Mouse (Mus musculus) G1E (cell line): ENCODE results near the gene Cntrob. TPM values are rescaled to one million over a fixed set of nuclear protein-coding genes. Genes with fewer than 3 reads are reported as not detected.

Experiments
- ATAC-seq: 2 replicates; pipeline ENCODE4 v1.8.0; 2016; ENCODE audit warnings: mild to moderate bottlenecking; ENCODE audit not compliant: insufficient number of reproducible peaks, poor library complexity, low FRiP score, severe bottlenecking; ENCODE audit errors: extremely low read depth
- DNase-seq: peaks from one replicate; pipeline ENCODE4 v3.0.0; 2012; ENCODE audit warnings: low spot score
- H3K27me3 ChIP-seq: 2 replicates; pipeline ENCODE4 v1.6.1; 2012; ENCODE audit warnings: mild to moderate bottlenecking, low read length, inconsistent platforms; ENCODE audit not compliant: insufficient read depth
- H3K36me3 ChIP-seq: replicated peaks from 2 replicates; pipeline ENCODE3; 2012; ENCODE audit warnings: mild to moderate bottlenecking, inconsistent platforms
- H3K4me1 ChIP-seq: 2 replicates; pipeline ENCODE4 v1.6.1; 2012; ENCODE audit warnings: low read depth, low read length, inconsistent platforms, mixed read lengths; ENCODE audit not compliant: insufficient read depth
- H3K4me3 ChIP-seq: 2 replicates; pipeline ENCODE4 v1.5.1; 2012; ENCODE audit warnings: low read depth, mild to moderate bottlenecking, inconsistent platforms, low read length, moderate library complexity, mixed read lengths
- H3K9me3 ChIP-seq: replicated peaks from 2 replicates; pipeline ENCODE4 v1.6.1; 2012; ENCODE audit warnings: inconsistent platforms
- CTCF ChIP-seq: IDR thresholded peaks from 2 replicates; pipeline ENCODE4 v1.5.1; 2012; ENCODE audit warnings: low read depth, low read length, inconsistent platforms, mixed read lengths
- GATA1 ChIP-seq: IDR thresholded peaks from 2 replicates; pipeline ENCODE4 v1.6.1; 2012; ENCODE audit warnings: borderline replicate concordance, low read length, inconsistent platforms, mixed read lengths
- GATA2 ChIP-seq: IDR thresholded peaks from 2 replicates; pipeline ENCODE4 v1.6.1; 2012; ENCODE audit warnings: low read depth, low read length, inconsistent platforms, borderline replicate concordance
- POLR2AphosphoS5 ChIP-seq: IDR thresholded peaks from 2 replicates; pipeline ENCODE4 v1.6.1; 2012; ENCODE audit warnings: low read depth, low read length, inconsistent platforms; ENCODE audit not compliant: insufficient replicate concordance
- TAL1 ChIP-seq: conservative IDR thresholded peaks from 2 replicates; pipeline ENCODE4 v1.6.1; 2012; ENCODE audit warnings: low read depth, low read length, inconsistent platforms, mixed read lengths
- polyA plus RNA-seq: library from polyadenylated mRNA; stranded (reverse); fragments of >175 nt; gene quantifications from 2 replicates; pipeline ENCODE4 v1.2.3, GENCODE M21; 2012
- total RNA-seq, 2 experiments: library from RNA; stranded (forward) in 1 of 2; stranded (reverse) in 1 of 2; fragments of 200-1000 nt in 1 of 2; fragments of >200 nt in 1 of 2; fragmentation: Nextera tagmentation in 1 of 2; gene quantifications; 2 replicates each; pipeline ENCODE4 v1.2.3; 2014 to 2017

The Cntrob gene
- total and polyA plus RNA-seq, 3 experiments, result 26.0 to 30.8 (median 30.3) TPM

- peaks cover 52% of the 10 kb centered on the region for H3K36me3 ChIP-seq
- H3K9me3 ChIP-seq, result no peaks in the 10 kb centered on the region
- no peak for DNase-seq
- peak overlapping the region; percentile 70 for H3K4me3 ChIP-seq
- no peak for ATAC-seq
- H3K4me1 ChIP-seq, result peaks cover 42% of the 10 kb centered on the region
- TF ChIP-seq TAL1 (no peak), CTCF (no peak), POLR2AphosphoS5 (no peak), GATA2 (no peak), GATA1 (no peak)
- no peaks in the 10 kb centered on the region for H3K27me3 ChIP-seq
Measured at GRCm38 (mm10) chr11:69365722-69366121, 42.1 kb upstream of the Cntrob start.

- ATAC-seq, result no peak
- peaks cover 39% of the 10 kb centered on the region for H3K4me1 ChIP-seq
- H3K27me3 ChIP-seq, result no peaks in the 10 kb centered on the region
Measured at GRCm38 (mm10) chr11:69364910-69365309, 41.3 kb upstream of the Cntrob start.

DNA sequence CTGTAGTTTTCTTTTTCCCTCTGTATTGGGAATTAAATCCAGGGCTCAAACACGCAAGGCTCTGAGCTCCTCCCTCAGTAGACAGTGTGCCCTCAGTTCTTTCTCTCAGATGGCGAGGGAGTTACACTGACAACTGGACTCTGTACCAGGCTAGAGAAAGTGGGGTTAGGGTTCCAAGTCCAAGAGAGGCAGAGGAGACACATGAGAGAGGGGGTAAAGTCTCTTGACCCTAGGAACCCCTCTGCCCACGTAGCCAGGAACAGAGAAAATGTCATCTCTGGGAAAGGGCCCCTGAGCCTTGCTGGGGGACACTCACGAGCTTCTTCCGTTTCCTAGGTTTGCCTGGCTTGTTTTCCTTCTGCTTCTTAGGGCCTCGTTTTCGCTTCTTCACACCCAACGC, 40.8 kb upstream of the Cntrob start:
- DNase-seq, result no peak
- peaks cover 66% of the 10 kb centered on the region for H3K36me3 ChIP-seq
- no peaks in the 10 kb centered on the region for H3K27me3 ChIP-seq
- no peak overlapping the region for H3K4me3 ChIP-seq
- peaks cover 39% of the 10 kb centered on the region for H3K4me1 ChIP-seq
- ATAC-seq, result no peak
- H3K9me3 ChIP-seq, result no peaks in the 10 kb centered on the region
- no peak for TF ChIP-seq GATA1
- TF ChIP-seq GATA2, result no peak
- TF ChIP-seq CTCF, result no peak
- TF ChIP-seq TAL1, result no peak
- no peak for TF ChIP-seq POLR2AphosphoS5

More at GRCm38 (mm10) chr11:69364910-69365309, 41.3 kb upstream of the Cntrob start:
- Histone ChIP-seq H3K4me3 (no peak overlapping the region), H3K36me3 (peaks cover 60% of the 10 kb centered on the region), H3K9me3 (no peaks in the 10 kb centered on the region)
- peak; percentile 45 for DNase-seq
- no peak for TF ChIP-seq GATA2
- TF ChIP-seq GATA1, result no peak
- no peak for TF ChIP-seq POLR2AphosphoS5
- no peak for TF ChIP-seq CTCF
- TF ChIP-seq TAL1, result no peak

- H3K27me3 ChIP-seq, result no peaks in the 10 kb centered on the region
- ATAC-seq (no peak), DNase-seq (no peak)
- no peak for TF ChIP-seq CTCF
- no peak for TF ChIP-seq TAL1
- TF ChIP-seq GATA2, result no peak
- TF ChIP-seq POLR2AphosphoS5, result no peak
- TF ChIP-seq GATA1, result no peak
- peaks cover 32% of the 10 kb centered on the region for H3K4me1 ChIP-seq
- peaks cover 84% of the 10 kb centered on the region for H3K36me3 ChIP-seq
- H3K9me3 ChIP-seq, result no peaks in the 10 kb centered on the region
- H3K4me3 ChIP-seq, result no peak overlapping the region
Measured at GRCm38 (mm10) chr11:69362479-69362878, 38.9 kb upstream of the Cntrob start.

- TF ChIP-seq POLR2AphosphoS5, result no peak
- TF ChIP-seq GATA2, result no peak
- no peak for TF ChIP-seq CTCF
- no peak for TF ChIP-seq TAL1
- TF ChIP-seq GATA1, result no peak
- Histone ChIP-seq H3K36me3 (peaks cover 89% of the 10 kb centered on the region), H3K4me3 (no peak overlapping the region), H3K4me1 (peaks cover 27% of the 10 kb centered on the region), H3K9me3 (no peaks in the 10 kb centered on the region), H3K27me3 (no peaks in the 10 kb centered on the region)
- no peak for ATAC-seq
- DNase-seq, result no peak
Measured at GRCm38 (mm10) chr11:69362021-69362420, 38.4 kb upstream of the Cntrob start.

DNA sequence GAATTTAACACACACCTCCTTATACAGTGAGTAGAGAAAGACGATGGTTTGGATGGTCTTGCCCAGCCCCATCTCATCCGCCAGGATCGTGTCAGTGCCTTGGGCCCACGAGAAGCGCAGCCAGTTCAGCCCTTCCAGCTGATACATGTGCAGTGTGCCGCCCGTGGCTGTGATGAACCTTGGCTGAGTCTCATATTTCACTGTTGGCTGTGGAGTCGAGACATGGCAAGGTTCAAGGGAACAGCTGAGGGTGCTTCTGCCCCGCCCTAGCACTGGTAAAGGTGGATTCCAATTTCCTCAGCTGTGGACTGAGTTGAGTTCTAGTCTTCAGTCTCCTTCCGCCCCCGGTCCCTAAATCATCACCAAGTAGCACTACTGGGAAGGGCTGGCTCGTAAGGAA, 34.1 kb upstream of the Cntrob start:
- Histone ChIP-seq H3K27me3 (no peaks in the 10 kb centered on the region), H3K36me3 (peaks cover 100% of the 10 kb centered on the region), H3K4me3 (no peak overlapping the region), H3K4me1 (peaks cover 3% of the 10 kb centered on the region; the same call in 1 of the 2 replicates), H3K9me3 (no peaks in the 10 kb centered on the region)
- no peak for DNase-seq
- no peak for TF ChIP-seq GATA2
- no peak for TF ChIP-seq POLR2AphosphoS5
- no peak for TF ChIP-seq TAL1
- TF ChIP-seq GATA1, result no peak
- TF ChIP-seq CTCF, result no peak
- ATAC-seq, result no peak

- no peaks in the 10 kb centered on the region for H3K27me3 ChIP-seq
- TF ChIP-seq GATA1 (no peak), CTCF (no peak), TAL1 (no peak), GATA2 (no peak), POLR2AphosphoS5 (no peak)
- DNase-seq (no peak), ATAC-seq (no peak)
- peaks cover 100% of the 10 kb centered on the region for H3K36me3 ChIP-seq
- no peaks in the 10 kb centered on the region for H3K9me3 ChIP-seq
- H3K4me1 ChIP-seq, result peaks cover 3% of the 10 kb centered on the region; the same call in 1 of the 2 replicates
- no peak overlapping the region for H3K4me3 ChIP-seq
Measured at GRCm38 (mm10) chr11:69356544-69356943, 33.0 kb upstream of the Cntrob start.
